Mouse (Mus musculus): ENCODE measurements around the gene Tmem8. TPM values are rescaled to one million over a fixed set of nuclear protein-coding genes. Genes with fewer than 3 reads are reported as not detected.
"Not testable (repeated sequence)": the region's sequence is repeated elsewhere in the genome, so short reads cannot be mapped to it uniquely, and the experiment has no call there.

The Tmem8 gene
- total RNA-seq, 1 experiment from 2014 or later, result 8.5 TPM

- ATAC-seq (replicated peaks; ENCODE audit: insufficient number of reproducible peaks, low FRiP score, low TSS enrichment, poor library complexity, severe bottlenecking), result no peak
Measured at GRCm38 (mm10) chr17:26105619-26106018, 7.5 kb upstream of the Tmem8 start.

- ATAC-seq (replicated peaks; ENCODE audit: insufficient number of reproducible peaks, low FRiP score, low TSS enrichment, poor library complexity, severe bottlenecking), result no peak
Measured at GRCm38 (mm10) chr17:26110156-26110555, 2.9 kb upstream of the Tmem8 start.

GRCm38 (mm10) chr17:26111024-26111423 is 2.1 kb upstream of the Tmem8 start:
- ATAC-seq (replicated peaks; ENCODE audit: insufficient number of reproducible peaks, low FRiP score, low TSS enrichment, poor library complexity, severe bottlenecking), result no peak

GRCm38 (mm10) chr17:26111722-26112121 is 1.4 kb upstream of the Tmem8 start:
- no peak for ATAC-seq (replicated peaks; ENCODE audit: insufficient number of reproducible peaks, low FRiP score, low TSS enrichment, poor library complexity, severe bottlenecking)

GRCm38 (mm10) chr17:26112751-26113150 is 348 bp upstream of the Tmem8 start:
- ATAC-seq (replicated peaks; ENCODE audit: insufficient number of reproducible peaks, low FRiP score, low TSS enrichment, poor library complexity, severe bottlenecking), result peak; percentile 40

- ATAC-seq (replicated peaks; ENCODE audit: insufficient number of reproducible peaks, low FRiP score, low TSS enrichment, poor library complexity, severe bottlenecking), result no peak
Measured at GRCm38 (mm10) chr17:26114061-26114460, 962 bp downstream of the Tmem8 start.

- not testable (repeated sequence) for ATAC-seq (replicated peaks; ENCODE audit: insufficient number of reproducible peaks, low FRiP score, low TSS enrichment, poor library complexity, severe bottlenecking)
Measured at GRCm38 (mm10) chr17:26114461-26114860, 1.4 kb downstream of the Tmem8 start.

GRCm38 (mm10) chr17:26115205-26115898 is 2.3 kb downstream of the Tmem8 start:
- ATAC-seq (replicated peaks; ENCODE audit: insufficient number of reproducible peaks, low FRiP score, low TSS enrichment, poor library complexity, severe bottlenecking), result no peak

- ATAC-seq (replicated peaks; ENCODE audit: insufficient number of reproducible peaks, low FRiP score, low TSS enrichment, poor library complexity, severe bottlenecking), result no peak
Measured at GRCm38 (mm10) chr17:26115956-26116487, 2.9 kb downstream of the Tmem8 start.

- no peak for ATAC-seq (replicated peaks; ENCODE audit: insufficient number of reproducible peaks, low FRiP score, low TSS enrichment, poor library complexity, severe bottlenecking)
Measured at GRCm38 (mm10) chr17:26116503-26117258, 3.6 kb downstream of the Tmem8 start.

GRCm38 (mm10) chr17:26119766-26120710 is 6.9 kb downstream of the Tmem8 start:
- peak; percentile 25; the same call in 1 of the 2 replicates for ATAC-seq (replicated peaks; ENCODE audit: insufficient number of reproducible peaks, low FRiP score, low TSS enrichment, poor library complexity, severe bottlenecking)

- ATAC-seq (replicated peaks; ENCODE audit: insufficient number of reproducible peaks, low FRiP score, low TSS enrichment, poor library complexity, severe bottlenecking), result no peak
Measured at GRCm38 (mm10) chr17:26122431-26123140, 9.5 kb downstream of the Tmem8 start.

- peak; percentile 86 for ATAC-seq (replicated peaks; ENCODE audit: insufficient number of reproducible peaks, low FRiP score, low TSS enrichment, poor library complexity, severe bottlenecking)
Measured at GRCm38 (mm10) chr17:26123267-26123684, 10.2 kb downstream of the Tmem8 start, which contains the start of gene Mrpl28. Mrpl28 (plus strand) TSS chr17:26123500.

- no peak for ATAC-seq (replicated peaks; ENCODE audit: insufficient number of reproducible peaks, low FRiP score, low TSS enrichment, poor library complexity, severe bottlenecking)
Measured at GRCm38 (mm10) chr17:26124560-26124959, 11.5 kb downstream of the Tmem8 start.

GRCm38 (mm10) chr17:26125226-26125625 is 12.1 kb downstream of the Tmem8 start:
- no peak for ATAC-seq (replicated peaks; ENCODE audit: insufficient number of reproducible peaks, low FRiP score, low TSS enrichment, poor library complexity, severe bottlenecking)

GRCm38 (mm10) chr17:26131062-26131732 is 18.1 kb downstream of the Tmem8 start:
- no peak for ATAC-seq (replicated peaks; ENCODE audit: insufficient number of reproducible peaks, low FRiP score, low TSS enrichment, poor library complexity, severe bottlenecking)
